Mouse (Mus musculus) heart, embryonic 16.5 days (tissue): ENCODE results near the gene Rbms1. TPM values are rescaled to one million over a fixed set of nuclear protein-coding genes. Genes with fewer than 3 reads are reported as not detected.

ENCODE experiments used
- ATAC-seq: fragments of 200-750 bp; cut with Nextera tagmentation; replicated peaks from 2 replicates; pipeline ENCODE4 v1.8.0; 2017; ENCODE audit warnings: moderate number of reproducible peaks; ENCODE audit not compliant: insufficient read depth, low FRiP score; ENCODE audit errors: extremely low read depth
- H3K27ac ChIP-seq: fragments of 300-500 bp; sonication (generic); 2 replicates; pipeline ENCODE4 v1.5.1; 2014; ENCODE audit warnings: mild to moderate bottlenecking, low read length, control low read depth, moderate library complexity
- H3K27me3 ChIP-seq: fragments of 300-500 bp; sonication (generic); 2 replicates; pipeline ENCODE4 v1.6.1; 2014; ENCODE audit warnings: low read length, mixed read lengths; ENCODE audit not compliant: control insufficient read depth, insufficient read depth
- H3K36me3 ChIP-seq: fragments of 300-500 bp; sonication (generic); 2 replicates; pipeline ENCODE4 v1.6.1; 2014; ENCODE audit not compliant: control insufficient read depth, insufficient read depth
- H3K4me1 ChIP-seq: fragments of 300-500 bp; sonication (generic); 2 replicates; pipeline ENCODE4 v1.6.1; 2014; ENCODE audit warnings: low read length, mixed read lengths; ENCODE audit not compliant: control insufficient read depth, insufficient read depth
- H3K4me2 ChIP-seq: fragments of 300-500 bp; sonication (generic); 2 replicates; pipeline ENCODE4 v1.6.1; 2014; ENCODE audit warnings: low read depth, mild to moderate bottlenecking, control low read depth, low read length
- H3K4me3 ChIP-seq: fragments of 300-500 bp; sonication (generic); 2 replicates; pipeline ENCODE4 v1.5.1; 2014; ENCODE audit warnings: mild to moderate bottlenecking, control low read depth, low read length
- H3K9ac ChIP-seq: fragments of 300-500 bp; sonication (generic); 2 replicates; pipeline ENCODE4 v1.6.1; 2014; ENCODE audit warnings: low read length, control low read depth
- H3K9me3 ChIP-seq: fragments of 300-500 bp; sonication (generic); replicated peaks from 2 replicates; pipeline ENCODE4 v1.6.1; 2016; ENCODE audit warnings: low read length; ENCODE audit not compliant: control insufficient read depth
- WGBS: fragments of 180-500 bp; shearing (Covaris S2); extraction: QIAGEN DNeasy Blood & Tissue Kit; methylation state at CpG from one replicate; pipeline ENCODE4 v1.1.7; 2014; 5-methylcytosine and 5-hydroxymethylcytosine counted together
- polyA plus RNA-seq: library from polyadenylated mRNA; unstranded; fragments of >200 nt; fragmentation: Nextera tagmentation; extraction: Ambion mirVana; gene quantifications from 2 replicates; pipeline ENCODE4 v1.2.1, GENCODE M21; 2015

Gene Rbms1
- polyA plus RNA-seq, 1 experiment from 2014 or later = 102 TPM

DNA sequence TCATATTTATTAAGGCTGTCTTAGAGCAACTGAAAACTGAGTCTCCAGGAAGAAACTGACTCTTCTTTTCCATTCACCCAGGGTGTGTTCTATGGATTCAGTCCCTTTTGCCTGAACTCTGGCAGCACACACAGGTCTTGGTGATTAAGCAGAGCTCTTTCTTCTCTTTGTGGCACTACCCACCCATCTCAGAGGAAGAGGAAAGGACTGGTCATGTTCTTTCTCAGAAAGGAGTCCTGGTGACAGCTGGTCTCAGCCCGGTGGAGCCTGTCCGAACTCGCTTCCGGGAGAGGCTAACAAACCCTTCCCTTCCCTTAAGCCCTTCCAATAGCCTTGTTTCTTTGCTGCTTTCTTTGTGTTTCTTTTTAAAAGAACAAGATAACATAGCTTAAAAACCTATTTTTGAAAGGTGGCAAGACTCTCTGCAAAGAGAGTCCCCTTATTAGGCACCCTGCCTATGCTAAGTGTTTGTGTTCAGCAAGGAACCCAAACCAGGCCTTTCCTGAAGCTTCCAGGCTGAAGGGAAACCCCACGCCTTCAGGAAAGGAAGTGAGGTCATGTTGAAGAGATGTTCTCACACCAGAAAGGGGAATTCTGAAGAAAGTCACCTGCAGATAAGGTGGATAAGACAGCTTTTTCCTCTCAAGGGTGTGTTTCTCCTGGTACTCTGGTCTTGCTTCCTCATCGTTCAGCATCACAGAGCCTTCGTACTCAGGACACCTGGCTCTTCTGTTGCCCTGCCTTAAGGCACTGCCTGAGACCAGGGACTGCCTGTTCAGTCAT, 251.7 kb downstream of the Rbms1 start:
- 60% methylated on average over 7 of the region's 7 CpGs for WGBS
- Histone ChIP-seq H3K9ac (no peak overlapping the region), H3K9me3 (no peaks in the 10 kb centered on the region), H3K4me2 (no peak overlapping the region), H3K4me1 (peaks cover 16% of the 10 kb centered on the region), H3K27ac (no peak overlapping the region; the same call in none of the 2 replicates), H3K27me3 (no peaks in the 10 kb centered on the region), H3K36me3 (no peaks in the 10 kb centered on the region), H3K4me3 (no peak overlapping the region)
- no peak for ATAC-seq

GRCm38 (mm10) chr2:60710317-60710716, 252.7 kb downstream of the Rbms1 start:
- no peak overlapping the region for H3K9ac ChIP-seq
- no peaks in the 10 kb centered on the region for H3K36me3 ChIP-seq
- 89% methylated on average over 4 of the region's 4 CpGs for WGBS
- H3K4me1 ChIP-seq = peaks cover 16% of the 10 kb centered on the region
- H3K27me3 ChIP-seq = no peaks in the 10 kb centered on the region
- no peaks in the 10 kb centered on the region for H3K9me3 ChIP-seq
- H3K4me2 ChIP-seq = no peak overlapping the region
- H3K27ac ChIP-seq = no peak overlapping the region
- no peak for ATAC-seq
- H3K4me3 ChIP-seq = no peak overlapping the region

GRCm38 (mm10) chr2:60708671-60709070, 254.3 kb downstream of the Rbms1 start:
- no peak overlapping the region for H3K4me3 ChIP-seq
- no peak overlapping the region for H3K9ac ChIP-seq
- H3K27ac ChIP-seq = no peak overlapping the region
- H3K36me3 ChIP-seq = no peaks in the 10 kb centered on the region
- H3K27me3 ChIP-seq = no peaks in the 10 kb centered on the region
- WGBS = 29% methylated on average over 3 of the region's 3 CpGs
- H3K9me3 ChIP-seq = no peaks in the 10 kb centered on the region
- ATAC-seq = no peak
- no peak overlapping the region for H3K4me2 ChIP-seq
- H3K4me1 ChIP-seq = peaks cover 14% of the 10 kb centered on the region

DNA sequence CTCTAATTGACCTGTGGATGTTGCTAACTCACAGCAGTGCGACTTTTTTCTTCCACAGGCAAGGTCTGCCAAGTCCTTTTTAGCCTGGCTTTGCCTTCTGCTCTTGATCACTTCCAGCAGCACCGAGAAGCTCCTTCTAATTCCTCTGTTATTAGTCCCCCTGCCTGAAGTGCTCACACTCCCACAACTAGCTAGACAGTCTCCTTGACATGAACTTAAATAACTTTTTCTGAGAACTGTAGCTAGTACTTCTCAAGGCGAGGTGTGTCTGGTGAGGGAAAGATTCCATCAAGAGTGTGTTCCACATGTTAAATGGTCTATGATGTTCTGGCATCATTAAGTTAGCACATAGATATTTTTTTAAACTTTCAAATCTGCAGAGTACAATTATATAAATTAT, 256.1 kb downstream of the Rbms1 start:
- no peaks in the 10 kb centered on the region for H3K9me3 ChIP-seq
- H3K36me3 ChIP-seq = no peaks in the 10 kb centered on the region
- H3K4me1 ChIP-seq = peaks cover 22% of the 10 kb centered on the region
- no peak overlapping the region for H3K4me2 ChIP-seq
- no peak overlapping the region for H3K9ac ChIP-seq
- H3K4me3 ChIP-seq = no peak overlapping the region
- ATAC-seq = no peak
- WGBS = 61% methylated on average over 3 of the region's 3 CpGs
- no peak overlapping the region for H3K27ac ChIP-seq
- no peaks in the 10 kb centered on the region for H3K27me3 ChIP-seq

- H3K36me3 ChIP-seq = no peaks in the 10 kb centered on the region
- no peaks in the 10 kb centered on the region for H3K9me3 ChIP-seq
- no peak overlapping the region for H3K4me3 ChIP-seq
- 95% methylated on average over 8 of the region's 8 CpGs for WGBS
- H3K9ac ChIP-seq = no peak overlapping the region
- ATAC-seq = no peak
- H3K4me2 ChIP-seq = no peak overlapping the region
- H3K4me1 ChIP-seq = peaks cover 15% of the 10 kb centered on the region
- H3K27me3 ChIP-seq = no peaks in the 10 kb centered on the region
- H3K27ac ChIP-seq = no peak overlapping the region
Measured at GRCm38 (mm10) chr2:60705426-60705825, 257.6 kb downstream of the Rbms1 start.

GRCm38 (mm10) chr2:60703315-60703714, 259.7 kb downstream of the Rbms1 start:
- H3K27ac ChIP-seq = peak overlapping the region; percentile 30
- no peak overlapping the region for H3K4me3 ChIP-seq
- H3K9me3 ChIP-seq = no peaks in the 10 kb centered on the region
- ATAC-seq = 0 out of 2 replicates have a peak, but pooled peaks have one; percentile 45
- H3K4me1 ChIP-seq = peaks cover 28% of the 10 kb centered on the region
- H3K4me2 ChIP-seq = peak overlapping the region; percentile 14; the same call in 1 of the 2 replicates
- H3K36me3 ChIP-seq = no peaks in the 10 kb centered on the region
- H3K9ac ChIP-seq = no peak overlapping the region
- WGBS = 8% methylated on average over 4 of the region's 4 CpGs
- H3K27me3 ChIP-seq = no peaks in the 10 kb centered on the region

DNA sequence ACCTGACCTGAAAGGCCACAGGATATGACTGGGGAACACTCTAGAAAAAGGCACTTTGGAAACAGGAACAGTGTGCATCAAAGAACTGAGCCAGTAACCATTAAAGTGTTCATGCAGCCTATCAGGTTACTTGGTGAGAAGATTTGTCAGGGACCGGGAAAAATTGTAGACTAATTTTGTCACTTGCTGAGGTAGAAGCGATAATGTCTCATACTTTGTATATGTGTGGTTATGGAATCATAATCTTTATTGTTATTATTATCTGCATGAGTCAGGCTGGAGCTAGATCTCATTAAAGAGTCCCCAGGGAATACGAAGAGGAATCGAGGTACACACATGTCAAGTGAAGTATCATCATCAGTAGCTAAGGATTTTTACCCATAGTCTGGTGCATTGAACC, 262.0 kb downstream of the Rbms1 start:
- Histone ChIP-seq H3K9me3 (no peaks in the 10 kb centered on the region), H3K27me3 (no peaks in the 10 kb centered on the region), H3K4me3 (no peak overlapping the region), H3K9ac (no peak overlapping the region), H3K4me1 (peaks cover 38% of the 10 kb centered on the region), H3K36me3 (no peaks in the 10 kb centered on the region), H3K27ac (no peak overlapping the region), H3K4me2 (no peak overlapping the region)
- no peak for ATAC-seq
- WGBS = 84% methylated on average over 4 of the region's 4 CpGs

Other genes with a start within 250 kb of the Rbms1 start
- gene Itgb6, start 240.5 kb downstream of the Rbms1 start, polyA plus RNA-seq = 0.28 and 0.67 TPM in 2 replicates